Mouse (Mus musculus) gonadal fat pad, adult 2 months (tissue): ENCODE results near the gene Dapk2. TPM values are rescaled to one million over a fixed set of nuclear protein-coding genes. Genes with fewer than 3 reads are reported as not detected.

Experiments used
- DNase-seq: peaks from one replicate; pipeline ENCODE4 v3.0.0-alpha.2; 2012; ENCODE audit warnings: low read depth
- polyA plus RNA-seq: library from polyadenylated mRNA; depleted of rRNA; stranded (reverse); fragments of >200 nt; gene quantifications from 2 replicates; pipeline ENCODE4 v1.2.3, GENCODE M21; 2012

The Dapk2 gene
- polyA plus RNA-seq, 1 experiment: 5.7 TPM

DNA sequence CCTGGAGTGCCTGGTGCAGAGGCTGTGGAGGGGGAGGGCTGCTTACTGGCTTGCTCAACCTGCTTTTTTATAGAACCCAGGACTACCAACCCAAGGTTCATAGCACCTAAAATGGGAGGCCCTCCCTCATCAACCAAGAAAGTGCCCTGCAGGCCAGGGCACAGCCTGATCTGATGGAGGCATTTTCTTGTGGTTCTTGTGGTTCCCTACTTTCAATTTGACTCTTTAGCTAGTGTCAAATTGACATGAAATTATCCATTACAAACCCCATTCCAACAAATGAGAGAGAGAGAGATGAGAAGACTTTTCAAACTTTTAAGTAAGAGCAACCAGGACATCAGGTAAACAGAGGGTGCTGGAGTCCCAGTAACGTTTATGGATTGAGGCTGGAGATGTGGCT, 15.8 kb upstream of the Dapk2 start:
- DNase-seq: no peak

DNA sequence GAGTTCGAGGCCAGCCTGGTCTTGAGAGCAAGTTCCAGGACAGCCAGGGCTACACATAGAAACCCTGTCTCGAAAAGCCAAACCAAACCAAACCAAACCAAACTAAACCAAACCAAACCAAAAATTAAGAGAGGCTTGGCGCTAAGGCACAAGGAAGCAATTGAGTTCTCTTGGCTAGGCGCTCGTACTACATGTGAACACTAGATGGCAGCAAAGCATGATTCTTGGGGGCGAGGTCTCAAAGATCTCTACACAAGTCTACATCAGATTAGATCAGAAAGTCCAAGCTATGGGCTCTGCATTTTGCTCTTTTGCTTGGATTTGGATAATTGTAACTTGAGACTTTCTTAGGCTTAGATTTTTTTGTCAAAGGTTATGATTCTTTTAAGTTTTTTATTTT, 13.8 kb upstream of the Dapk2 start:
- DNase-seq: no peak

DNA sequence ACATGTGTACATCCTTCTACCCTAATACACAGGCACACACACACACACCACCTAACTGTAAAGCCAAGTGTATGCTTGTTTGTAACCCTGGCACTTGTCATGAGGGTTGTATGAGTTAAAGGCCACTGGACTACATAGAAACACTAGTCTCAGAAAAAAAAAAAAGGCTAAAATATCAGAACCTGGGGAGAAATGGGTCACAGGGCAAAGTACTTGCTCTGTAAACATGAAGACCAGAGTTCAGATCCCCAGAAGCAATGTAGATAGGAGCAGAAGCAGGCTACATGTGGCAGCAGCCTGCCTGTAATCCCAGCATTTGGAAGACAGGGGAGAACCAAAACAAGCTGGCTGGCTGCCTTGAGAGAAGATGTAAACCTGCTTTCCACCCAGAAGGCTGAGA, 11.9 kb upstream of the Dapk2 start:
- DNase-seq: no peak

GRCm38 (mm10) chr9:66152011-66152410, 6.0 kb upstream of the Dapk2 start:
- DNase-seq: no peak

DNA sequence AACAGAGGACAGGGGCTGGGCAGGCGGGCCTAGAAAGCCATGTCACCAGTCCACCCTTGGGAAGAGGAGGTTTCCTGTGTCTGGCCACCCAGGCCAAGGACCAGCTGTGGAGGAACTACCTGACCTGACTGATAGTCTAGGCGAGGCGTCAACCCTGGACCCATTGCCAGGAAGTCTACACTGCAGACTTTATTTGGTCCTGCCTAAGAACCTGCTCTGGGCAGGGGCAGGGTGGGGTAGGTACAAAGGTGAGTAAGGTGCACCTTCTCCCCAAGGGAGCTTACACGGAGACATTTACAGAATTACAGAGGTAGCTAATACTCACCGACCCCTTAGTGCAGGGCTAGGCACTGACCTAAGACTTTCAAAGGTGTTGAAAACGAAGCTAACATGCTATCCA, 4.4 kb upstream of the Dapk2 start:
- DNase-seq: no peak

DNA sequence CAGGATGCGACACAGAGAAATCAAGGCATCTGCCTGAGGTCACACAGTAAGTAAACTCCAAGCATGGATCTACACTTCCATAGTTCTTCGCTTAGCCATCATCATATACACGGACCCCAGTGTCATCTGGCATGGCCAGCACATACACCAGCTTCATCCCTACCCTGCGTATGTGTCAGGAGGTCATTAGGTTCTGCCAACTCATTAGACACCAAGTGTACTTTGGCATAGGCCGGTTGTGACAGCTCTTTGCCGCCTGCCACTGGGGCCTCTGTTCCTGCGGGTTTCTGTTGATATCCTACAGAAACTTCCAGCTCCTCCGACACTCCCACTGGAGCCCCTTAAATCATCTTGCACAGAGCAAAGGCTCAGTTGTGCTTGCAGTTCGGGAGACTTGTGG, 4.0 kb upstream of the Dapk2 start:
- no peak for DNase-seq

DNA sequence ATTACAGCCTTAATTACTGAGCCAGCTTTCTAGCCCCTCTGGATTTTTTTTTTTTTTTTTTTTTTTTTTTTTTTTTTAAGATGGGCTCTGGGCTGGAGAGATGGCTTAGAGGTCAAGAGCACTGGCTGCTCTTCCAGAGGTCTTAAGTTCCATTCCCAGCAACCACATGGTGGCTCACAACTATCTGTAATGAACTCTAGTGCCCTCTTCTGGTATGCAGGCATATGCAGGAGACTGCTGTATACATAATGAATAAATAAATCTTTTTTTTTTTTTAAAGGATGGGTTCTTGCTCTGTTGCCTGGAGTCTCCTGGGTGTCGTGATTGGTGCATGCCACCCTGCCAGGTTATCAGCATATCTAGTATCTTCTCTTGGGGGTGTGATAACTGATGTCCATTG, 2.5 kb upstream of the Dapk2 start:
- no peak for DNase-seq

GRCm38 (mm10) chr9:66158885-66159430, 935 bp downstream of the Dapk2 start:
- no peak for DNase-seq

DNA sequence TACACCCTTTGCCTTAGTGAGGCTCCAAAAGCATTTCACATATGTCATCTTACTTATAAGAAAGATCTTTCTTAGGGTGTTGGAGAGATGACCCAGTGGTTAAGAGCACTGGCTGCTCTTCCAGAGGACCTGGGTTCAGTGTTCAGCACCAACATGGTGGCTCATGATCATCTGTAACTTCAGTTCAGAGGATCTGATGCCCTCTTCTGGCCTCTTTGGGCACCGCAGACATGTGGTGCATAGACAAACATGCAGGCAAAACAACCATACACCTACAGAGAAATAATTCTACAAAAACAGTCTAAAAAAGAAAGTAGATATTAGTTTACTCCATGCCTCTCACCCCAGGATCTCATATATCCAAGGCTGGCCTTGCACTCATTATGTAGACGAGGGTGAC, 2.1 kb downstream of the Dapk2 start:
- DNase-seq: no peak

DNA sequence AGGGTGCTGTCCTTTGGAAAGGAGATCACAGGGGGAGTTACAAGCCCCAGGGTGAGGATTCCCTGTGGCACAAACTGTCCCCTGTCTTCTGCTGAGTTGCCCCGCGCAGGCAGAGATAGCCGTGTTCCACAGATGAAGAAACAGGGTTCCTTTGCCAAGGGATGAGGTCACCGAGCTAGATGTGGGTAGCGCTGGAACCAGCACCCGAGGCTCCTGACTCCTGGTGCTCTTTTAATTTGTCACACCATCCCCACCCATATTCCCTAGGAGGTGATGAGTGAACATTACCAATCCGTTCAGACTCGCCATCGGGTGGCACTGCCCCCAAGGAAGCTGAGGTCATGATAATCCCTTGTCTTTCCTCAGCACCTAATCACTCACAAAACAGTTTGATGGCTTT, 5.0 kb downstream of the Dapk2 start:
- no peak for DNase-seq

- DNase-seq: no peak
Measured at GRCm38 (mm10) chr9:66167222-66167621, 9.2 kb downstream of the Dapk2 start.

- no peak for DNase-seq
Measured at GRCm38 (mm10) chr9:66168233-66168632, 10.2 kb downstream of the Dapk2 start.

DNA sequence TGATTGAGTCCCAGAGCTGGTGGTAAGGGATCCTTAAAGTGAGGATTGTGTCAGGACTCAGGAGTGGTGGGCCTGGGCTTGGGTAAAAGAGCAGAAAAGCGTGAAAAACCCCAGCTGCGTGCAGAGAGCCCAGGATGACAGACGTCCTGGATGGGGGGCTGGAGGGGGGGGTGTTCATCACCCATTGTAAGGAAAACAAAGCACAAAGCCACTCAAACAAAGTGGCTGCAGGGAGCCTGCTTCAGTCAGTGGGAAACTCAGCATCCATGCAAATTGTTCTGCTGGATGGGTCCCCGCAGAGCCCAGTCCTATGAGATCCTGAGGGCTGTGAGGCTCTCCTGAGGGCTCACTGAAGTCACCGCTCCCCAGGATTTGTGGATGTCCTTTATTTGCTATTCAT, 12.5 kb downstream of the Dapk2 start:
- DNase-seq: no peak

DNA sequence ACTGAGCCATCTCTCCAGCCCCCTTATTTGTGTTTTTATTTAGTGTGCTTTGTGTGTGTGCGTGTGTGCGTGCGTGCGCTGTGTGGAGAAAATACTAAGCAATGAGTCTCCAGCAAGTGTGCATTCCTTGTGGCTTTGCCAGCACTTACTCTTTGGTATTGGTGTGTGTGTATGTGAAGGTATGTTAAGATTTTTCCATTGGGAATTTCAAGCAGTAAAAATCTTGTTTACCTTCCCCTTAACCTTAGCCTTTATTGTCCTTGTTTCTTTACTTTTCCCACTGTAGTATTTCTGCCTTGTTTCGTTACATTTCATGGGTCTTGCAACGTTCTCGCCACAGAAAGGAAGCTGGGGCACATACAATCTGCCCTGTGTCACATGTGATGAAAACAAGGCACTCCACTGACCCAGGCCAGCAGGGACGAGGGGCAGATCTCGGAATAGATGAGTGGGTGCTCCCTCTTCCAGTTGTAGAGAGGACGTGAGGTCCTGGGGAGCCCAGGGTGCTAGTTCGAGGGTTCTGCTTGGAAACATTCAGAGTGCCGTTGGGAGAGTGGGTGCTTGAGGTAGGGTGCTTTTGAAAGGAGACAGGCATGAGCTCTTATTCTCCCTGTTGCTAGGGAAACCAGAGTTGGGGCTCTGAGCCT, 13.4 kb downstream of the Dapk2 start:
- DNase-seq: no peak

GRCm38 (mm10) chr9:66173316-66173855, 15.4 kb downstream of the Dapk2 start:
- DNase-seq: no peak

DNA sequence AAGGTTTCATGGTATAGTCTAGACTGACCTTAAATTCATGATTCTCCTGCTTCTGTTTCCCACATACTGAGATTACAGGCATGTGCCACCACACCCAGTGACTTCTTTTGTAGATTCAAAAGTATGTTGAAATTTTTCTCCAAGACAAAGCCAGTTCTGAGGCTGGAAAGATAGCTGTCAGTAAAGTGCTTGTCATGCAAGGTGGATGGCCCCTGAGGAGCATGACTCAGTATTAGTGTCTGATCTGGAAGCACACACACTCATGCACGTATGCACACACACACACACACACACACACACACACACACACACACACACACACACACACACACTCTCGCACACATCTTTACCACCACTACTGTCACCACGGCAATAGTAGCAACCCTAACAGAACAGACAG, 17.0 kb downstream of the Dapk2 start:
- no peak for DNase-seq

GRCm38 (mm10) chr9:66177975-66178374, 20.0 kb downstream of the Dapk2 start:
- no peak for DNase-seq

DNA sequence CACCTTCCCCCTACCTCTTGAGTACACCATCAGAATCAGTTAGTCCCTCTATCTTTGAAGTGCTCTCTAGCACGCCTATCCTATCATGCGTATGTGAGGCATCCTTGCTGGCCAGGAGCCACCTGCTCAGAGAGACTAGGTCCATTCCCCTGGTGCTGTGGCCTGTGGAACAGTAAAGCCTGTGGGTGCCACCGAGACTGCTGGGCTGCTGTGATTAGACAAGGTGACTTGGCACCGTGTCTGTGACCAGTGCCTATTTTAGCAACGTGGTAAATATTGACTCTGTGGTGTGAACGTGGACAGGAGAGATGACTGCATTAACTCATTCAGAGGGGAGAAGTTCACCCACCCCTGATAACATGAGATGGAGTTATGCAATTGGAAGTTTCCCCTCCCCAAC, 21.8 kb downstream of the Dapk2 start:
- no peak for DNase-seq

DNA sequence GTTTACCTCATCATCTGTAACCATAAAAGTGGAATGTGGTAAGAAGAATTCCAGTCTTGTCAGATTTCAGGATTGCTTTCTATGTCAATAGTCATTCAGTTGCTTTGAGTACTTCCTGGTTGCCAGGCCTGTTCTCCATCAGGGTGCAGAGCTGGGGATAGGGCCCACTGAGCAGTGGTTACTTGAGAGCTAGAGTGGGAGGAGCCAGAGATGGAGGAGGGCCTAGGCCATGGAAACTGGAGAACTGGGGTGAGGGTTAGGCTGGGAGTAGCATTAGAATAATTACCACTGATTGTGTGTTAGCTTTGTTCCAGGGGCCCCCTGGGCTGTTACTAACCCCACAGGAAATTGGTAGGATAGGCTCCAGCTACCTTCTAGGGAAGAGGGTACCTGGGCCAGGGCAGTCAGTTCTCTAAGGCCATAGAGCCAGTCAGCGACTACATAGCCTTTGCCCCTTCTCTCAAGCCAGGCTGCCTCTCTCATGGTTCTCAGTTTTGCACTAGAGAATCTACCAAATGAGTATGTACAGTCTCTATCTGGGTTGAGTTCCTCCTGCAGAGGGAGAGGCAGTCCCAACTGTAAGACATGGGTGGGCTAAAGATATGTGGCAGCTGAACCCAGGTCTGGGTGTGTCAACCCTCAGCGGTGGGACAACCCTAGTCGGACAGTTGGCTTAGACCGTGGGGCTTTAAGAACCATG, 23.3 kb downstream of the Dapk2 start:
- DNase-seq: no peak

DNA sequence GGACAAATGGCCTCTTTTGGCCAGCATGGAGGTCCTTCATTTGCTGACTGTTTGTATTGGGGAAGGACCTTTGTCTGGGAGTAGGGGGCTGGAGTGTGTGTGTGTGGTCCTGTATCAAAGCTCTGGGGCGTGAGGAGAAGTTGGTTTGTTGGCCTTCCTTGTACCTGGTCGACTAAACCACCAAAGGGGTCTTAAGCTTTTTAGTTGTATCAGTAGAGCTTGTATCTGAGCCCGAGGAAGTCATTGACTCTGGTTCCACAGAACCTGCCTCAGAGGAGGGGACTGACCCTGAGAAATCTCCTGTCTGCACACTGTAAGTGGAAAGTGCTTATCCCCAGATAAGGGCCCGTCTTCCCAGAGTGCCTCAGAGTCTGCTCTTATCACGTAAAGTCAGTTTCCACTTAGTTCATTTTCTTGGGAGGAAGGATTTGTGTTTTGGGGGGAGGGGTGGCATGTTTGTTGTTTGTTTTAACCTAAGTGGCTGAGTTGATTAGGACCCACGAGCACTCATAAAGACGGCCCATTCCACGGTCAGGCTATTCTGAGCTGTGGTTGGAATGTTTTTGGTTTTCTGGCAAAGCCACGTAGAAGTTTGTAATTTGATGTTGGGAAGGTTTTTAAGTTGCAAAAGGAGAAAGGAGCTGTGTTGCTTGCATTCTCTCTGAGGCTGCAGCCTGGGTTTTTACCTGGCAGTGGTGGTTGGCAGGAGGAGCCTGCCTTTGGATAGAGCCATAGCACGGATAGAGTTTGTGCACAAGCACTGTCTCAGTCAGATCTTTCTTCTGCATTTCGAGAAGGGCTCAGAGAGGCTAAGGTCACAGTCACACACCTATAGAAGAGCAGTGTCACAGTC, 24.0 kb downstream of the Dapk2 start:
- no peak for DNase-seq

- DNase-seq: no peak
Measured at GRCm38 (mm10) chr9:66182679-66182993, 24.6 kb downstream of the Dapk2 start.

GRCm38 (mm10) chr9:66183023-66183422, 25.0 kb downstream of the Dapk2 start:
- no peak for DNase-seq

DNA sequence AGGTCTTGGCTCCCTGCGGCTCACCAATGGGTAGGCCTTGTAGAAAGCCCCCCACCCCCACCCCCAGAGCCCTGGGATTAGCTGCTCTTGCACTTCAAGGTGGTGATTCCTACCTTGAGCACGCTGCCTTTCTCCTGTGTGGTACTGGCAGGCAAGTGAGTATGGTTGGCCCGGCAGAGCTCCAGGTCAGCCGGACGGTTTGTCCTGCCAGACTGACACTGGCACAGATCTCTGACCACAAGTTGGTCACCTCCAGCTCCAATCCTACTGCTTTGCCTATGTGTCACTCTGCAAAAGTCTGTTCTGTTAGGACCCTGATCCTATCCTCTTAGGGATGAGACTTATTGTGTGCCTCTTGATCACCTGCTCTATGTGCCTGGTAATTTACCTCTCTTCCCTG, 26.5 kb downstream of the Dapk2 start:
- no peak for DNase-seq
